Mouse (Mus musculus) heart, embryonic 14.5 days (tissue): ENCODE measurements around the gene Chpt1. TPM values are rescaled to one million over a fixed set of nuclear protein-coding genes. Genes with fewer than 3 reads are reported as not detected.

Experiments
- ATAC-seq: fragments of 200-750 bp; cut with Nextera tagmentation; 2 replicates; pipeline ENCODE4 v1.8.0; 2017; ENCODE audit warnings: low read depth, moderate TSS enrichment; ENCODE audit not compliant: insufficient number of reproducible peaks, insufficient read depth, low FRiP score
- H3K27ac ChIP-seq, 2 experiments: fragments of 200-500 bp in 1 of 2; fragments of 300-500 bp in 1 of 2; sonication (generic) in 1 of 2; replicated peaks in 1 of 2; 2 replicates each; pipeline ENCODE4 v1.5.1; 2012 to 2014; ENCODE audit warnings: low read depth in 2 of 2, low read length in 2 of 2, control low read depth in 1 of 2, mild to moderate bottlenecking in 1 of 2, mixed read lengths in 1 of 2; ENCODE audit not compliant: control insufficient read depth in 1 of 2, insufficient read depth in 1 of 2
- H3K27me3 ChIP-seq: fragments of 300-500 bp; sonication (generic); 2 replicates; pipeline ENCODE4 v1.6.1; 2014; ENCODE audit warnings: mild to moderate bottlenecking, low read length, control low read depth; ENCODE audit not compliant: control insufficient read depth, insufficient read depth
- H3K36me3 ChIP-seq: fragments of 300-500 bp; sonication (generic); 2 replicates; pipeline ENCODE4 v1.6.1; 2014; ENCODE audit warnings: mild to moderate bottlenecking, control low read depth, low read length, mixed read lengths; ENCODE audit not compliant: control insufficient read depth, insufficient read depth
- H3K4me1 ChIP-seq, 2 experiments: fragments of 200-500 bp in 1 of 2; fragments of 300-500 bp in 1 of 2; sonication (generic) in 1 of 2; 2 replicates each; pipeline ENCODE4 v1.6.1; 2012 to 2014; ENCODE audit warnings: low read length in 2 of 2, control low read depth in 1 of 2, mixed read lengths in 1 of 2; ENCODE audit not compliant: control insufficient read depth in 2 of 2, insufficient read depth in 2 of 2
- H3K4me2 ChIP-seq: fragments of 300-500 bp; sonication (generic); 2 replicates; pipeline ENCODE4 v1.6.1; 2014; ENCODE audit warnings: mild to moderate bottlenecking, low read length
- H3K4me3 ChIP-seq, 2 experiments: fragments of 200-500 bp in 1 of 2; fragments of 300-500 bp in 1 of 2; sonication (generic) in 1 of 2; 2 replicates each; pipeline ENCODE4 v1.5.1; 2012 to 2014; ENCODE audit warnings: low read length in 2 of 2, mild to moderate bottlenecking in 2 of 2, control low read depth in 1 of 2, low read depth in 1 of 2, moderate library complexity in 1 of 2; ENCODE audit not compliant: control insufficient read depth in 1 of 2, insufficient read depth in 1 of 2
- H3K9ac ChIP-seq: fragments of 300-500 bp; sonication (generic); 2 replicates; pipeline ENCODE4 v1.6.1; 2014; ENCODE audit warnings: mild to moderate bottlenecking, low read length
- H3K9me3 ChIP-seq: fragments of 300-500 bp; sonication (generic); 2 replicates; pipeline ENCODE4 v1.6.1; 2016; ENCODE audit warnings: low read length, control low read depth; ENCODE audit not compliant: control insufficient read depth
- whole genome bisulfite sequencing: fragments of 180-500 bp; shearing (Covaris S2); extraction: QIAGEN DNeasy Blood & Tissue Kit; methylation state at CpG from one replicate; pipeline ENCODE4 v1.1.7; 2014; 5-methylcytosine and 5-hydroxymethylcytosine counted together
- polyA plus RNA-seq: library from polyadenylated mRNA; unstranded; fragments of >200 nt; fragmentation: Nextera tagmentation; extraction: Ambion mirVana; gene quantifications from 2 replicates; pipeline ENCODE4 v1.2.1, GENCODE M21; 2014

Chpt1 gene
- polyA plus RNA-seq: 44.5 and 55.5 TPM in 2 replicates

DNA sequence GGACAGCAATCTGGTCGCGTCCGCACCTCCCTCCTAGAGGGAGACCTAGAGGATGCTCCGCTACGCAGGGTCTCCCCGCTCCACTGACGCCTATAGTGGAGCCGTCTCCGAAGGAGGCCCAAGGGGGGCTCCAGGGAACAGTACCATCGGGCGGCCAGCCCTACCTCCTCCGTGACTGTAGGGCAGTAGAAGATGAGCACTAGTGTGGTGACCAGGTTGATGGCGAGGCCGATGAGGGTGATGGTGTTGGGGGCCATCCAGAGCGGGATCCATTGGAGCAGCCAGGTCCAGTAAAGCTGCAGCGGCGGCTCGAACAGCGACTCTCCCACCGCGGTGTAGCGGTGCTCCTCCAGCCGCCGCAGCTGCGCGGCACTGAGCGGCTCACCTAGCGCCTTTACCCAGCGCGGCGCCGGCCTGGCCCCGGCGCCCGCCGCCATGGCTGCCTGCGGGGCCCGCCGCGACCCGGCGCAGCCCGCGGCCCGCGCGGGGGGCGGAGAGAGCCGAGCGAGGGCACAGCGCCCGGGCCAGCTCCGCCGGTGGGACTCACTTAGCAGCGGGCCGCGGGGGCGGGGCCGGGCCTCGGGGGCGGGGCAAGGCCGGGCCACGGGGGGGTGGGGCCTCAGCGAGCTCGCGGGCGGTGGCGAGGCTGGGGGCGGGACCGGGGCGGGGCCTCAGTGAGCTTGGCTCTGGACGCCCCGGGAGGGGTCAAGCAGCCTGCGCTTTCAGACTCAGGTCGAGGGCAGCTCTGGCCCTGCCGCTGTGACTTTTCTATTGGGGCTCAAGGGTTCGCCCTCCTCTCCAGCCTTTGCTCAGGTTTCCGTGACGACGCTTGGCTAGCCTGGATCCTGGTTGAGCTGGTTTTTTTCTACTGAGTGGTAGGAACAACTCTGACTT is at the start of gene Chpt1:
Gene Chpt1 (minus strand): TSS at position 653 of the 894 bp plus-strand sequence.
- under 1% methylated on average over 68 of the region's 80 CpGs for WGBS
- H3K36me3 ChIP-seq: no peaks in the 10 kb centered on the region
- ATAC-seq: peak; percentile 97

DNA sequence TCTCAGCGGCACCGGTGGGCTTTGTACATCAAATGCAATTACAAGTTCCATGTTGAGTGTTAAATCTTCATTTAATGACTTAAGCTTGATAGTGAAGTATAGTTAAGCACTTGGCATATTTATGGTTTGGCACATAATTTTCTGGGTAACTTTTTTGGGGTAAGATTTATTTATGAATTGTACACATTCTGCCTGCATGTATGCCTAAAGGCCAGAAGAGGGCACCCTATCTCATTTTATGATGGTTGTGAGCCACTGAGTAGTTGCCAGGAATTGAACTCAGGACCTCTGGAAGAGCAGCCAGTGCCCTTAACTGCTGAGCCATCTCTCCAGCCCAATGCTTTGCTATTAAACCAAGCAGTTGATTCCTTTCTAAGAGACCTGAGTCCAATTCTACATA is 48.9 kb upstream of the Chpt1 start:
- ATAC-seq: no peak
- H3K4me1 ChIP-seq: 0 out of 4 replicates have a peak, but pooled peaks cover 0 to 2% of the 10 kb centered on the region in 2 experiments
- no peak overlapping the region for H3K4me2 ChIP-seq
- H3K4me3 ChIP-seq: no peak overlapping the region
- WGBS: 97% methylated on average over 2 of the region's 2 CpGs
- no peaks in the 10 kb centered on the region for H3K36me3 ChIP-seq
- H3K9me3 ChIP-seq: no peaks in the 10 kb centered on the region
- no peak overlapping the region for H3K9ac ChIP-seq
- no peaks in the 10 kb centered on the region for H3K27me3 ChIP-seq
- H3K27ac ChIP-seq: no peak overlapping the region

More for the DNA sequence above, at the start of gene Chpt1:
- Histone ChIP-seq H3K4me1 (peaks cover 7 to 15% of the 10 kb centered on the region in 2 experiments), H3K4me2 (peak within 1 kb of the TSS; percentile 66), H3K27me3 (no peaks in the 10 kb centered on the region), H3K4me3 (peak within 1 kb of the TSS; percentile 56 to 69), H3K9ac (peak within 1 kb of the TSS; percentile 86), H3K9me3 (no peaks in the 10 kb centered on the region), H3K27ac (peak within 1 kb of the TSS; percentile 19 to 73; a peak in 3 of 4 replicates)

DNA sequence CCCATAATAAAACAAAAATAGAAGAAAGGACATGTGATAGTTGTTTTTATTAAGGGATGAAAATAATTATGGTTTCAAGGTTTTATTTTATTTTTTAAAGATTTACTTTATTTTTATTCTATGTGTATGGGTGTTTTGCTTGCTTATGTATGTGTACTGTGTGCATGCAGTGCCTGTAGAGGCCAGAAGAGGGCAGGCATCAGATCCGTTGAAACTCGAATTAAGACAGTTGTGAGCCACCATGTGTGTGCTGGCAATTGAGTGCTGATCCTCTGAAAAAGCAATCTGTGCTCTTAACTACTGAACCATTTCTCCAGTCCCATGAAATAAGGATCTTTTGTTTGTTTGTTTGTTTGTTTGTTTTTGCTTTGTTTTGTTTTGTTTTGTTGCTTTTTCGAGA is 46.4 kb upstream of the Chpt1 start:
- Histone ChIP-seq H3K27me3 (no peaks in the 10 kb centered on the region), H3K9ac (no peak overlapping the region), H3K4me3 (no peak overlapping the region), H3K4me2 (no peak overlapping the region), H3K36me3 (no peaks in the 10 kb centered on the region), H3K4me1 (0 out of 4 replicates have a peak, but pooled peaks cover 0 to 2% of the 10 kb centered on the region in 2 experiments), H3K27ac (no peak overlapping the region), H3K9me3 (no peaks in the 10 kb centered on the region)
- 77% methylated on average over 3 of the region's 3 CpGs for WGBS
- no peak for ATAC-seq

DNA sequence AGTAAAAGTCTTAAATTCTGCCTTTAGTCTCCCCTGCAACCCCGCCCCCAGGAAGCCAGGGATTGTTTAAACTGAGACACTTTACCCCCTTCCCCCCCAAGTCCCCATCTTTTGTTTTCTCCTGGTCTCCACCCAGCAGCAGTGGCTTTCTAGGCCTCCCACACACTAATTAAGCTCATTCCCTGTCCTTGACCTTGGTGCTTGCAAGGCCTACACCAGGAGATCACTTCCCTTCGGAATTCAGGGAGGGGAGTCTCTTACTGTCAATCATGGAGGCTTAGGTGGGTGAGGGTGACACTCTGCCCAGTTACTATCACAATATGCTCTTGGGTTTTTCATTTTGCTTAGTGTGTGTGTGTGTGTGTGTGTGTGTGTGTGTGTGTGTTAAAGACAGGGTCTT is 43.8 kb upstream of the Chpt1 start:
- H3K9me3 ChIP-seq: peaks cover 12% of the 10 kb centered on the region
- 0 out of 4 replicates have a peak, but pooled peaks cover 0 to 2% of the 10 kb centered on the region in 2 experiments for H3K4me1 ChIP-seq
- no peak overlapping the region for H3K27ac ChIP-seq
- no peak overlapping the region for H3K4me2 ChIP-seq
- 50% methylated on average over 2 of the region's 2 CpGs for WGBS
- H3K9ac ChIP-seq: no peak overlapping the region
- no peak for ATAC-seq
- H3K36me3 ChIP-seq: no peaks in the 10 kb centered on the region
- no peaks in the 10 kb centered on the region for H3K27me3 ChIP-seq
- no peak overlapping the region for H3K4me3 ChIP-seq

DNA sequence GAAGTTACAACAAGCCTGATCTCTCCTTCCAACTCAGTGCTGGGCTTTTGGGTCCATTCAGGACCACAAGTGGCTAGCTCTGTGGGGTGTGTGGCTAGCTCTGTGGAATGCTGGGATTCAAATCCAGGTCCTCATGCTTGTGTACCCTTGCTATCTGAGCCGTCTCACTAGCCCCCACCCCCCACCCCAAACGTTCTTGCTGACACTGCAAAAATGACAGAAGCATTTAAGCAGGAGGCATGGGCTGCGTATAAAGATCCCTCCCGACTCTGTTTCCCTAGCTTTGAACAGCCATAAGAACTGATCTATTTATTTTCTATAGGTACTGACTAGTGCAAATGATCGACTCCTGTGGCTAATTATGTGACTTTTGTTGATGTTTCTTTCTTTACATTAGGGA is 26.8 kb upstream of the Chpt1 start:
- WGBS: 62% methylated on average over 5 of the region's 5 CpGs
- Histone ChIP-seq H3K4me2 (no peak overlapping the region), H3K9me3 (no peaks in the 10 kb centered on the region), H3K27ac (no peak overlapping the region), H3K4me1 (no peaks in the 10 kb centered on the region), H3K4me3 (no peak overlapping the region), H3K9ac (no peak overlapping the region), H3K27me3 (no peaks in the 10 kb centered on the region), H3K36me3 (no peaks in the 10 kb centered on the region)
- no peak for ATAC-seq

DNA sequence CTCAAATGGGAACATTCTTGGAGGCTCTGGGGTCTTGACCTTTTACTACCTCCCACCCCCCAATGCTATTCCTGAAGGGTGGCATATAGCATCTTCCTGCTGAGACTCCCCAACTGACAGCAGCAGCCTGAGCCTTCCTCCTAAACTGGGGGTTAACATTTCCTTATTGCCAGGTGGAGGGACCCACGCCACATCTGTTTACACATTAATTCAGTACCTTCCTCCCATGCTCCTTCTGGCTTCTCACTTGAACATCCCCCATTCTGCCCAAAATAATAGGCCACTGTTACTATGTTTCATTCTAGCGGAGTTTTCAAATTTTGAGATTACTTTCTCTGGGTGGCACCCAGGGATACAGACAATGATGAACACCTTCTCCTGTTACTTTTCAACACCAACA is 20.1 kb upstream of the Chpt1 start:
- H3K9ac ChIP-seq: no peak overlapping the region
- 80% methylated on average over 2 of the region's 2 CpGs for WGBS

DNA sequence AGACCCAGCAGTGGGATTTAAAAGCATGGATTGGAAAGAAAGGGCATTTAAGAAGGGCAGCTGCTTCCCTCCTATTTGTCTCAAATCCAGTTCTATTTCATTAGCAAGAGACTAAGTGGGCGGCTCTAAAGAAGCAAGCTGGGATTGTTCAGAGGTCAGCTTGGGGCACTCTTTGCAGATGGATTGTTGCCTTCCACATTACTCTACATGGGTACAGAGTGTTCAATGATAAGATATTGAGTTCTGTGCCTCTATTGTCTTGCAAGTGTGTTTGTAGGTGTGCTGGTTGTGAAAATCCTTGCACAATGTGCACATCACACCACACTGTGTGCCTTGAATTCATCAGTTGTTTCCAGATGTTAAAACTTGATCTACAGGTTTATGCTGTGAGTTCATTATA is 19.3 kb upstream of the Chpt1 start:
- WGBS: 66% methylated on average over 1 of the region's 1 CpGs
- no peaks in the 10 kb centered on the region for H3K36me3 ChIP-seq

More for the DNA sequence above, 20.1 kb upstream of the Chpt1 start:
- H3K27ac ChIP-seq: no peak overlapping the region
- no peak overlapping the region for H3K4me2 ChIP-seq
- H3K9me3 ChIP-seq: no peaks in the 10 kb centered on the region
- ATAC-seq: no peak
- H3K4me1 ChIP-seq: no peaks in the 10 kb centered on the region
- H3K36me3 ChIP-seq: no peaks in the 10 kb centered on the region
- no peak overlapping the region for H3K4me3 ChIP-seq
- no peaks in the 10 kb centered on the region for H3K27me3 ChIP-seq

More for the DNA sequence above, 19.3 kb upstream of the Chpt1 start:
- H3K27ac ChIP-seq: no peak overlapping the region
- no peaks in the 10 kb centered on the region for H3K9me3 ChIP-seq
- no peaks in the 10 kb centered on the region for H3K27me3 ChIP-seq
- no peak overlapping the region for H3K4me2 ChIP-seq
- H3K4me3 ChIP-seq: no peak overlapping the region
- no peak for ATAC-seq
- no peak overlapping the region for H3K9ac ChIP-seq
- no peaks in the 10 kb centered on the region for H3K4me1 ChIP-seq
